Mouse (Mus musculus) thymus, postnatal 0 days (tissue): Measurements from ENCODE around the gene Wls. TPM values are rescaled to one million over a fixed set of nuclear protein-coding genes. Genes with fewer than 3 reads are reported as not detected.

Source experiments
- DNase-seq: peaks from one replicate; pipeline ENCODE4 v3.0.0-alpha.2; 2015; ENCODE audit warnings: low spot score
- polyA plus RNA-seq: library from polyadenylated mRNA; unstranded; fragments of >200 nt; fragmentation: Nextera tagmentation; extraction: Ambion mirVana; gene quantifications from 2 replicates; pipeline ENCODE4 v1.2.1, GENCODE M21; 2015

Wls gene
- 51.0 and 55.4 TPM in 2 replicates for polyA plus RNA-seq

- peak; percentile 10 for DNase-seq
Measured at GRCm38 (mm10) chr3:159839481-159839880, at the start of gene Wls. Wls (plus strand) TSS chr3:159839672.

- no peak for DNase-seq
Measured at GRCm38 (mm10) chr3:159789781-159790180, 49.7 kb upstream of the Wls start.

- DNase-seq: no peak
Measured at GRCm38 (mm10) chr3:159831535-159831934, 7.9 kb upstream of the Wls start.

- peak; percentile 59 for DNase-seq
Measured at GRCm38 (mm10) chr3:159840002-159840816, 737 bp downstream of the Wls start.

- peak; percentile 5 for DNase-seq
Measured at GRCm38 (mm10) chr3:159840817-159841390, 1.4 kb downstream of the Wls start.

- peak; percentile 10 for DNase-seq
Measured at GRCm38 (mm10) chr3:159841458-159841857, 2.0 kb downstream of the Wls start.

GRCm38 (mm10) chr3:159843135-159843534 is 3.7 kb downstream of the Wls start:
- no peak for DNase-seq

- no peak for DNase-seq
Measured at GRCm38 (mm10) chr3:159847410-159848016, 8.0 kb downstream of the Wls start.

GRCm38 (mm10) chr3:159848156-159848555 is 8.7 kb downstream of the Wls start:
- DNase-seq: no peak

- no peak for DNase-seq
Measured at GRCm38 (mm10) chr3:159851476-159851875, 12.0 kb downstream of the Wls start.

GRCm38 (mm10) chr3:159851980-159852379 is 12.5 kb downstream of the Wls start:
- DNase-seq: no peak

- DNase-seq: no peak
Measured at GRCm38 (mm10) chr3:159857112-159857511, 17.6 kb downstream of the Wls start.

- no peak for DNase-seq
Measured at GRCm38 (mm10) chr3:159865691-159866090, 26.2 kb downstream of the Wls start.

- no peak for DNase-seq
Measured at GRCm38 (mm10) chr3:159878983-159879382, 39.5 kb downstream of the Wls start.

GRCm38 (mm10) chr3:159883325-159883724 is 43.9 kb downstream of the Wls start:
- no peak for DNase-seq

- no peak for DNase-seq
Measured at GRCm38 (mm10) chr3:159884802-159885201, 45.3 kb downstream of the Wls start.

GRCm38 (mm10) chr3:159885271-159885670 is 45.8 kb downstream of the Wls start:
- DNase-seq: no peak

GRCm38 (mm10) chr3:159885781-159886400 is 46.4 kb downstream of the Wls start:
- DNase-seq: no peak

GRCm38 (mm10) chr3:159890176-159891056 is 50.9 kb downstream of the Wls start:
- DNase-seq: no peak

- DNase-seq: no peak
Measured at GRCm38 (mm10) chr3:159891057-159891752, 51.7 kb downstream of the Wls start.
